Mouse (Mus musculus) liver, postnatal 0 days (tissue): ENCODE results near the gene Ccdc73. TPM values are rescaled to one million over a fixed set of nuclear protein-coding genes. Genes with fewer than 3 reads are reported as not detected.
A peak's percentile ranks its signal among the peaks of the same experiment; 100 is the strongest.

ENCODE experiments used
- ATAC-seq: fragments of 200-750 bp; cut with Nextera tagmentation; 2 replicates; pipeline ENCODE4 v1.8.0; 2017; ENCODE audit warnings: mild to moderate bottlenecking, moderate library complexity
- DNase-seq: peaks from one replicate; pipeline ENCODE4 v3.0.0-alpha.2; 2016
- H3K27ac ChIP-seq: fragments of 300-500 bp; sonication (generic); 2 replicates; pipeline ENCODE4 v1.5.1; 2014; ENCODE audit warnings: antibody characterized with exemption, moderate library complexity, mild to moderate bottlenecking, low read depth
- H3K27me3 ChIP-seq: fragments of 300-500 bp; sonication (generic); 2 replicates; pipeline ENCODE4 v1.6.1; 2014; ENCODE audit warnings: low read length, control low read depth, mixed read lengths; ENCODE audit not compliant: insufficient read depth
- H3K36me3 ChIP-seq: fragments of 300-500 bp; sonication (generic); replicated peaks from 2 replicates; pipeline ENCODE4 v1.6.1; 2014; ENCODE audit warnings: mild to moderate bottlenecking, control low read depth, low read length, moderate library complexity, mixed read lengths; ENCODE audit not compliant: insufficient read depth
- H3K4me1 ChIP-seq: fragments of 300-500 bp; sonication (generic); 2 replicates; pipeline ENCODE4 v1.6.1; 2014; ENCODE audit warnings: antibody characterized with exemption, mild to moderate bottlenecking, control low read depth; ENCODE audit not compliant: insufficient read depth
- H3K4me2 ChIP-seq: fragments of 300-500 bp; sonication (generic); 2 replicates; pipeline ENCODE4 v1.6.1; 2014; ENCODE audit warnings: low read depth, mild to moderate bottlenecking, low read length, moderate library complexity, mixed read lengths
- H3K4me3 ChIP-seq: fragments of 300-500 bp; sonication (generic); 2 replicates; pipeline ENCODE4 v1.5.1; 2014; ENCODE audit warnings: low read depth, low read length
- H3K9ac ChIP-seq: fragments of 300-500 bp; sonication (generic); replicated peaks from 2 replicates; pipeline ENCODE4 v1.6.1; 2014; ENCODE audit warnings: mild to moderate bottlenecking, moderate library complexity
- H3K9me3 ChIP-seq: fragments of 300-500 bp; sonication (generic); 2 replicates; pipeline ENCODE4 v1.6.1; 2016; ENCODE audit warnings: mild to moderate bottlenecking, control low read depth, low read length, mixed read lengths
- CTCF ChIP-seq: sonication (generic); IDR thresholded peaks from 2 replicates; pipeline ENCODE4 v1.5.1; 2016; ENCODE audit warnings: antibody characterized with exemption, low read depth
- EP300 ChIP-seq: IDR thresholded peaks from 2 replicates; pipeline ENCODE4 v1.6.1; 2016; ENCODE audit warnings: antibody characterized with exemption, low read depth, mild to moderate bottlenecking
- WGBS: fragments of 180-500 bp; shearing (Covaris S2); extraction: QIAGEN DNeasy Blood & Tissue Kit; methylation state at CpG from one replicate; pipeline ENCODE4 v1.1.7; 2014; ENCODE audit not compliant: insufficient replicate concordance; 5-methylcytosine and 5-hydroxymethylcytosine counted together
- polyA plus RNA-seq: library from polyadenylated mRNA; unstranded; fragments of >200 nt; fragmentation: Nextera tagmentation; extraction: Ambion mirVana; gene quantifications from 2 replicates; pipeline ENCODE4 v1.2.1, GENCODE M21; 2015

The Ccdc73 gene
- polyA plus RNA-seq, 1 experiment from 2014 or later, result 7.9 TPM

- H3K4me2 ChIP-seq, result no peak overlapping the region
- no peak overlapping the region for H3K4me3 ChIP-seq
- H3K36me3 ChIP-seq, result no peaks in the 10 kb centered on the region
- H3K9ac ChIP-seq, result no peak overlapping the region
- DNase-seq, result peak; percentile 75
- no peak overlapping the region for H3K27ac ChIP-seq
- no peak for TF ChIP-seq EP300
- TF ChIP-seq CTCF, result peak; percentile 92
- H3K27me3 ChIP-seq, result no peaks in the 10 kb centered on the region
- no peaks in the 10 kb centered on the region for H3K9me3 ChIP-seq
- no peaks in the 10 kb centered on the region for H3K4me1 ChIP-seq
- WGBS, result 16% methylated on average over 10 of the region's 10 CpGs
- no peak for ATAC-seq
Observed at GRCm38 (mm10) chr2:104887882-104888566, 20.4 kb downstream of the Ccdc73 start.

DNA sequence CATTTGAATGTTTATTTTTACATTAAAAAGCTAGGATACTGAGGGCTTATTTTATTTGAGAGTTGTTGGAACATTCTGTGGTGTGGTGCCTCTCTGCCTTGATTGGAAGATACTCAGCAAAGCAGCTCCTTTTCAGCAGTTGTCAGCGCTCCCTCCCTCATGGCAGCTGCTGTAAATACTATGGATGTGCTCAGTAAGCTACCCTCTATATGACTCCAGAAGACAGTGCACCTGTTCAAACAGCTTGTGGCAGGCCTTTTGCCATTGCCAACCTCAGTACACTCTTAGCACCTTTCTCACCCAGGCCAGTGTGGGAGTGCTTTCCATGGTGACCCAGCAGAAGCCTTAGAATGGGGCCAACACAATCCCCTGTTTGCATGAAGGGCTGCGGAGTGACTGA, 32.4 kb downstream of the Ccdc73 start:
- no peaks in the 10 kb centered on the region for H3K27me3 ChIP-seq
- WGBS, result 76% methylated on average over 2 of the region's 2 CpGs
- DNase-seq, result no peak
- H3K27ac ChIP-seq, result no peak overlapping the region
- TF ChIP-seq EP300, result no peak
- TF ChIP-seq CTCF, result no peak
- ATAC-seq, result no peak
- no peaks in the 10 kb centered on the region for H3K9me3 ChIP-seq
- no peak overlapping the region for H3K4me2 ChIP-seq
- H3K4me3 ChIP-seq, result no peak overlapping the region
- no peaks in the 10 kb centered on the region for H3K4me1 ChIP-seq
- no peaks in the 10 kb centered on the region for H3K36me3 ChIP-seq
- H3K9ac ChIP-seq, result no peak overlapping the region

GRCm38 (mm10) chr2:104915709-104916108, 48.1 kb downstream of the Ccdc73 start:
- H3K9me3 ChIP-seq, result no peaks in the 10 kb centered on the region
- H3K27ac ChIP-seq, result no peak overlapping the region
- TF ChIP-seq EP300, result no peak
- TF ChIP-seq CTCF, result peak; percentile 27; the same call in 1 of the 2 replicates
- no peak overlapping the region for H3K4me3 ChIP-seq
- H3K36me3 ChIP-seq, result no peaks in the 10 kb centered on the region
- DNase-seq (no peak), ATAC-seq (no peak)
- H3K9ac ChIP-seq, result no peak overlapping the region
- H3K27me3 ChIP-seq, result no peaks in the 10 kb centered on the region
- no peaks in the 10 kb centered on the region for H3K4me1 ChIP-seq
- no peak overlapping the region for H3K4me2 ChIP-seq
- 65% methylated on average over 3 of the region's 3 CpGs for WGBS

GRCm38 (mm10) chr2:104964492-104964891, 96.9 kb downstream of the Ccdc73 start:
- WGBS, result 50% methylated on average over 1 of the region's 1 CpGs
- Histone ChIP-seq H3K4me2 (no peak overlapping the region), H3K27ac (no peak overlapping the region), H3K9ac (no peak overlapping the region), H3K9me3 (no peaks in the 10 kb centered on the region), H3K4me1 (no peaks in the 10 kb centered on the region), H3K27me3 (no peaks in the 10 kb centered on the region), H3K4me3 (no peak overlapping the region), H3K36me3 (no peaks in the 10 kb centered on the region)
- TF ChIP-seq CTCF (no peak), EP300 (no peak)
- no peak for ATAC-seq
- no peak for DNase-seq

GRCm38 (mm10) chr2:104981712-104982111, 114.1 kb downstream of the Ccdc73 start:
- H3K4me2 ChIP-seq, result no peak overlapping the region
- H3K36me3 ChIP-seq, result no peaks in the 10 kb centered on the region
- TF ChIP-seq EP300 (no peak), CTCF (no peak)
- DNase-seq (no peak), ATAC-seq (no peak)
- no peaks in the 10 kb centered on the region for H3K4me1 ChIP-seq
- H3K9ac ChIP-seq, result no peak overlapping the region
- H3K9me3 ChIP-seq, result no peaks in the 10 kb centered on the region
- no peaks in the 10 kb centered on the region for H3K27me3 ChIP-seq
- 42% methylated on average over 2 of the region's 2 CpGs for WGBS
- no peak overlapping the region for H3K4me3 ChIP-seq
- no peak overlapping the region for H3K27ac ChIP-seq

DNA sequence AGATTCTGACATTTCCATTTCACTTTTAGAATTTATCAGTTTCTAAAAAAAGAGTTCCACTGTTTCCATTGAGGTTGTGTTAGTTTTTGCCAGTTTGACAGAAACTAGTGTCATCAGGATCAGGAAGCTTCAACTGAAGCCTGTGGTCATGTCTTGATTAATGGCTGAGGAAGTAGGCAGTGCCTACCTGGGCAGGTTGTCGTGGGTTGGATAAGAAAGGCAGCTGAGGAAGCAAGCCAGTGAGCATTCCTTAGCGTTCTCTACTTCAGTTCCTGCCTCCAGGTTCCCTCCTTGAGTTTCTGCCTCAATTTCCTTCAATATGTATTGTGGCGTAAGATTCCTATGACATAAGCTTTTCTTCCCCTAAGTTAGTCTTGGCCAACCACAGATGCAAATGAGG, 118.2 kb downstream of the Ccdc73 start:
- Histone ChIP-seq H3K36me3 (no peaks in the 10 kb centered on the region), H3K4me3 (no peak overlapping the region), H3K27ac (no peak overlapping the region), H3K4me2 (no peak overlapping the region), H3K4me1 (no peaks in the 10 kb centered on the region), H3K27me3 (no peaks in the 10 kb centered on the region), H3K9me3 (no peaks in the 10 kb centered on the region), H3K9ac (no peak overlapping the region)
- ATAC-seq (no peak), DNase-seq (no peak)
- no peak for TF ChIP-seq CTCF
- no peak for TF ChIP-seq EP300
- WGBS, result 27% methylated on average over 3 of the region's 3 CpGs
